Mouse (Mus musculus) stomach, embryonic 14.5 days (tissue): ENCODE measurements around the gene Ovol1. TPM values are rescaled to one million over a fixed set of nuclear protein-coding genes. Genes with fewer than 3 reads are reported as not detected.

ENCODE experiments used
- ATAC-seq: fragments of 200-750 bp; cut with Nextera tagmentation; 2 replicates; pipeline ENCODE4 v1.8.0; 2017; ENCODE audit warnings: low read depth, moderate TSS enrichment; ENCODE audit not compliant: insufficient number of reproducible peaks, insufficient read depth, low FRiP score
- H3K27ac ChIP-seq: fragments of 300-500 bp; sonication (generic); 2 replicates; pipeline ENCODE4 v1.5.1; 2014; ENCODE audit warnings: mild to moderate bottlenecking, low read length, moderate library complexity, mixed read lengths
- H3K27me3 ChIP-seq: fragments of 300-500 bp; sonication (generic); 2 replicates; pipeline ENCODE4 v1.6.1; 2014; ENCODE audit warnings: low read length, control low read depth, mixed read lengths; ENCODE audit not compliant: control insufficient read depth, insufficient read depth
- H3K36me3 ChIP-seq: fragments of 300-500 bp; sonication (generic); 2 replicates; pipeline ENCODE4 v1.6.1; 2014; ENCODE audit warnings: mild to moderate bottlenecking, control low read depth, low read length, moderate library complexity, mixed read lengths; ENCODE audit not compliant: control insufficient read depth, insufficient read depth
- H3K4me1 ChIP-seq: fragments of 300-500 bp; sonication (generic); 2 replicates; pipeline ENCODE4 v1.6.1; 2014; ENCODE audit warnings: low read length, control low read depth, mixed read lengths; ENCODE audit not compliant: control insufficient read depth, insufficient read depth
- H3K4me2 ChIP-seq: fragments of 300-500 bp; sonication (generic); replicated peaks from 2 replicates; pipeline ENCODE4 v1.6.1; 2014; ENCODE audit warnings: low read depth, low read length, control low read depth
- H3K4me3 ChIP-seq: fragments of 300-500 bp; sonication (generic); 2 replicates; pipeline ENCODE4 v1.5.1; 2014; ENCODE audit warnings: low read depth, low read length, control low read depth
- H3K9ac ChIP-seq: fragments of 300-500 bp; sonication (generic); replicated peaks from 2 replicates; pipeline ENCODE4 v1.6.1; 2014; ENCODE audit warnings: low read depth, mild to moderate bottlenecking, control low read depth, low read length, moderate library complexity, mixed read lengths
- H3K9me3 ChIP-seq: fragments of 300-500 bp; sonication (generic); 2 replicates; pipeline ENCODE4 v1.6.1; 2016; ENCODE audit warnings: low read depth, low read length, control low read depth; ENCODE audit not compliant: control insufficient read depth
- WGBS: fragments of 180-500 bp; shearing (Covaris S2); extraction: QIAGEN DNeasy Blood & Tissue Kit; methylation state at CpG from one replicate; pipeline ENCODE4 v1.1.7; 2014; 5-methylcytosine and 5-hydroxymethylcytosine counted together
- polyA plus RNA-seq: library from polyadenylated mRNA; unstranded; fragments of >200 nt; fragmentation: Nextera tagmentation; extraction: Ambion mirVana; gene quantifications from 2 replicates; pipeline ENCODE4 v1.2.1, GENCODE M21; 2014

The Ovol1 gene
- polyA plus RNA-seq, 1 experiment from 2014 or later = 11.5 TPM

- 82% methylated on average over 19 of the region's 19 CpGs for whole genome bisulfite sequencing
- H3K9me3 ChIP-seq = no peaks in the 10 kb centered on the region
- no peak for ATAC-seq
These were observed 12.1 kb upstream of the Ovol1 start for GRCm38 (mm10) chr19:5572331-5573125.

DNA sequence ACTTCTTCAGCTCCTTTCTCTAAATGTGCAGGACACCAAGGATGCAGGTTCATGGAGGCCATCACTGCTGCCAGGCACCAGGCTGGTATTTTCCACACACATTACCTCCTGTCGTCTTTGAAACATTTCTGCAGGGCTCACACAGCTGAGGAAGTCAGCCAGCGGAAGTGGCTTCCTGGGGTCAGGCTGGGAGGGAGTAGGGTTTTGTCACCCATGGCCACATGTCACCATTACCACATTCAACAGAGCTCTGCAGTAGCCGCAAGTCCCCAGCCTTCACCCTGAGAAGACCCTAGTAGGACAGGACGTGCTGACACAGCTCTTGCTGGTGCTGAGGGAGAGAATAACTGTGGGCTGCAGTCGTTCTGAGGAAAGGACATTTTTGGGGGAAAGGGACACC lies 11.4 kb upstream of the Ovol1 start:
- Histone ChIP-seq H3K4me2 (no peak overlapping the region), H3K9me3 (no peaks in the 10 kb centered on the region), H3K36me3 (no peaks in the 10 kb centered on the region; the same call in 1 of the 2 replicates), H3K4me3 (no peak overlapping the region), H3K27me3 (no peaks in the 10 kb centered on the region), H3K4me1 (0 out of 2 replicates have a peak, but pooled peaks cover 8% of the 10 kb centered on the region), H3K9ac (no peak overlapping the region), H3K27ac (no peak overlapping the region)
- no peak for ATAC-seq
- 69% methylated on average over 5 of the region's 5 CpGs for WGBS

More at GRCm38 (mm10) chr19:5572331-5573125, 12.1 kb upstream of the Ovol1 start:
- H3K27me3 ChIP-seq = no peaks in the 10 kb centered on the region
- H3K9ac ChIP-seq = no peak overlapping the region
- H3K27ac ChIP-seq = no peak overlapping the region
- no peaks in the 10 kb centered on the region; the same call in 1 of the 2 replicates for H3K36me3 ChIP-seq
- H3K4me2 ChIP-seq = no peak overlapping the region
- 0 out of 2 replicates have a peak, but pooled peaks cover 5% of the 10 kb centered on the region for H3K4me1 ChIP-seq
- H3K4me3 ChIP-seq = no peak overlapping the region

DNA sequence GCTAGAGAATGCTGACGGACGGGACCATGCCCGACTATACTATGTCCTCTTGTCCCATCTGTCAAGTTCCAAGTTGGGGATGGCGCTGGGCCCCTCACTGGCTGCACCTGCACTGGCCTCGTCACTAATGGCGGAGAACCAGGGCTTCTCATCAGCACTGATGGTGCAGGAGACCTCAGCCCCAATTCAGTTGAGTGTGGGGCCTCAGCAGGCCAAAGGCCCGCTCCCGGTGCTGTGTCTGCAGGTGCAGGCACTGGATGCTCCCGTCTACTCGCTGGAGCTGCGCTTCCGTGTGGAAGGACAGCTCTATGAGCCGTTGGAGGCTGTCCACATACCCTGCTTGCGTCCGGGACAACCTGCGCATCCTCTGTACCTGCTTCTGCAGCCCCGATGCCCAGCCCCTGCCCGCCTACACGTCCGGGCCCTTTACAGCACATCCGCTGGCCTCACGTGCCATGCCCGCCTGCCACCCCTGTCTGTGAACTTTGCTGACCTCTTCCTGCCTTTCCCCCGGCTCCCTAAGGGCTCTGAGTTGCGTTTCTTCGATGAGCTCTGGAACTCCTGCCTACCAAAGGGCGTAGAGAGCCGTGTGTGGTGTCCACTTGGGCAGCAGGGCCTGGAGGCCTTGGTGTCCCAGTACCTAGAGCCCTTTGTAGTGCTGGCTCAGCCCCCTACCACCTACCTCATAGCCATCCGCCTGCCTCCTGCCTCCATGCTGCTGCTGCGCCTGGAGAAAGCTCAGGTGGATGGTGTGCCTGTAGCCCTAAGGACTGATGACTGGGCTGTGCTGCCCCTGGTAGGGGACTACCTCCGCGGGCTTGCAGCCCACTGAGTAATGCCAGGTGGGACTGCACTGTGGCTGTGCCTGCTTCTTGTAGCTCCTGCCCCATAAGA lies 10.2 kb upstream of the Ovol1 start:
- Histone ChIP-seq H3K9ac (0 out of 2 replicates have a peak overlapping the region, but pooled peaks have one; percentile 2), H3K9me3 (no peaks in the 10 kb centered on the region), H3K4me2 (no peak overlapping the region), H3K27ac (no peak overlapping the region), H3K27me3 (no peaks in the 10 kb centered on the region), H3K4me1 (0 out of 2 replicates have a peak, but pooled peaks cover 12% of the 10 kb centered on the region), H3K36me3 (no peaks in the 10 kb centered on the region; the same call in 1 of the 2 replicates), H3K4me3 (no peak overlapping the region)
- 88% methylated on average over 32 of the region's 32 CpGs for WGBS
- ATAC-seq = no peak

GRCm38 (mm10) chr19:5569521-5569920 lies 9.1 kb upstream of the Ovol1 start:
- H3K4me1 ChIP-seq = 0 out of 2 replicates have a peak, but pooled peaks cover 12% of the 10 kb centered on the region
- 93% methylated on average over 10 of the region's 10 CpGs for WGBS
- no peak overlapping the region for H3K4me3 ChIP-seq
- H3K9ac ChIP-seq = no peak overlapping the region
- no peak overlapping the region for H3K27ac ChIP-seq
- no peaks in the 10 kb centered on the region; the same call in 1 of the 2 replicates for H3K36me3 ChIP-seq
- no peaks in the 10 kb centered on the region for H3K9me3 ChIP-seq
- ATAC-seq = no peak
- no peaks in the 10 kb centered on the region for H3K27me3 ChIP-seq
- no peak overlapping the region for H3K4me2 ChIP-seq

DNA sequence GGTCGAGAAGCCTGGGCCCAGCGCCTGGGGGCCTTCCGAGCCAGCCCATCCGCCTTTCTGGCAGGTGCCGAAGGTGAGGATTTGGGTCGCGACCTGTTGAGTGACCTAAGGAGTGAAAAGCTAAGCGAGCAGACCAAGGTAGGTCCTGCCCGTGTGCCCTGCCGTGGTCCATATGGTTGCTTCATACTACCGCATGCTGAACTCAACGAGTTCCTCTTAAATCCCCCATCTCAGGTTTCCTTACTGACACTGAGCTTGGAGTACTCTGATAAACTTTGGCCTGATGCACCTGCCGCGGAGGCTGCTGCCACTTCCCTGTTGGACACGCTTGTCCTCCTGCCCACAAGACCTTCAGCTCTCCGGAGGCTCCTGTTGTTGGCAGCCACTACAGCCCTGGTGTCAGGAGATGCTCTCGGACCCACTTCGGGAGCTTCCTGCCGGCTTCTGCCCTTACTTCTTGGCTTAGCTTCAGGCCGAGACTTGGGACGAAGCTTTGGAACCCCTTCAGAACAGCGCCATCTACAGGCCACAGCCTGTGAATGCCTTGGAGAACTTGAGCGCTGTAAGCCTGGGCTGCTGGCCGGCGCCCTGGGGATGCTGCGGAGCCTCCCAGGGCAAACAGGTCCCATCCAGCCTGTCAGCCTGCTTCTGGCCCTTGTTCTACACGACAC lies 8.2 kb upstream of the Ovol1 start:
- no peaks in the 10 kb centered on the region for H3K9me3 ChIP-seq
- no peaks in the 10 kb centered on the region for H3K27me3 ChIP-seq
- peak overlapping the region; percentile 73 for H3K4me3 ChIP-seq
- H3K9ac ChIP-seq = peak overlapping the region; percentile 62; the same call in 1 of the 2 replicates
- 0 out of 2 replicates have a peak, but pooled peaks cover 12% of the 10 kb centered on the region for H3K4me1 ChIP-seq
- peak overlapping the region; percentile 91 for H3K4me2 ChIP-seq
- peak overlapping the region; percentile 88; the same call in 1 of the 2 replicates for H3K27ac ChIP-seq
- 0 out of 2 replicates have a peak, but pooled peaks have one; percentile 5 for ATAC-seq
- no peaks in the 10 kb centered on the region; the same call in 1 of the 2 replicates for H3K36me3 ChIP-seq
- WGBS = 10% methylated on average over 27 of the region's 27 CpGs

GRCm38 (mm10) chr19:5567534-5568469 lies 7.4 kb upstream of the Ovol1 start, which contains the start of gene Ap5b1:
Ap5b1 (plus strand) TSS chr19:5568025.
- peak within 1 kb of the TSS; percentile 91 for H3K4me2 ChIP-seq
- H3K36me3 ChIP-seq = no peaks in the 10 kb centered on the region; the same call in 1 of the 2 replicates
- peak within 1 kb of the TSS; percentile 73 for H3K4me3 ChIP-seq
- ATAC-seq = peak; percentile 86
- H3K27ac ChIP-seq = peak within 1 kb of the TSS; percentile 88
- 0 out of 2 replicates have a peak, but pooled peaks cover 12% of the 10 kb centered on the region for H3K4me1 ChIP-seq
- peak within 1 kb of the TSS; percentile 62 for H3K9ac ChIP-seq
- under 1% methylated on average over 94 of the region's 102 CpGs for WGBS
- H3K27me3 ChIP-seq = no peaks in the 10 kb centered on the region
- no peaks in the 10 kb centered on the region for H3K9me3 ChIP-seq

DNA sequence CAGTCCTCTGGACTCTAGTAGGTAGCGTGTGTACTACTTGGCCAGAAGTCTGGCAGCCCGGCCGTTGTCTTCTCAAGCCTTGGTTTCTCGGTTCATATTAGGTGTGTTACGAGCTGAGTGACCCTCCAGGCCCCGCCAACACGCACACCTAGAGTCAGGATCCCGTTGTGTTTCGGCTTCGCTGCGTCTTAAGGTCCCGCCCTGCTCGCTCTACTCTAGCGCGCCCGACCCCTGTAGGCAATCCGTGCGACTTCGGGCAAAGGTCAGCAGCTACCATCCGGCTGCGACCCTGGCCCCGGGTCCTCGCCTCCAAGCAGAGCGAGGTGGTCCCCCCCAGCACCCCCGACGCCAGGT lies 6.7 kb upstream of the Ovol1 start:
- H3K36me3 ChIP-seq = no peaks in the 10 kb centered on the region; the same call in 1 of the 2 replicates
- H3K9me3 ChIP-seq = no peaks in the 10 kb centered on the region
- H3K27me3 ChIP-seq = peaks cover 1% of the 10 kb centered on the region; the same call in 1 of the 2 replicates
- H3K4me3 ChIP-seq = peak overlapping the region; percentile 73
- H3K4me2 ChIP-seq = peak overlapping the region; percentile 91
- peak overlapping the region; percentile 62; the same call in 1 of the 2 replicates for H3K9ac ChIP-seq
- 2% methylated on average over 26 of the region's 26 CpGs for WGBS
- ATAC-seq = peak; percentile 15
- H3K4me1 ChIP-seq = 0 out of 2 replicates have a peak, but pooled peaks cover 12% of the 10 kb centered on the region
- H3K27ac ChIP-seq = peak overlapping the region; percentile 88
